Mouse (Mus musculus) limb, embryonic 10.5 days (tissue): ENCODE results near the gene Coro2a. TPM values are rescaled to one million over a fixed set of nuclear protein-coding genes. Genes with fewer than 3 reads are reported as not detected.
"Not testable (repeated sequence)": the region's sequence is repeated elsewhere in the genome, so short reads cannot be mapped to it uniquely, and the experiment has no call there.

Experiments
- DNase-seq: peaks from one replicate; pipeline ENCODE4 v3.0.0-alpha.2; 2017; ENCODE audit warnings: low spot score
- H3K27ac ChIP-seq: fragments of 300-500 bp; sonication (generic); 2 replicates; pipeline ENCODE4 v1.5.1; 2016; ENCODE audit warnings: mild to moderate bottlenecking
- H3K27me3 ChIP-seq: fragments of 300-500 bp; sonication (generic); 2 replicates; pipeline ENCODE4 v1.6.1; 2016; ENCODE audit warnings: low read depth, mild to moderate bottlenecking; ENCODE audit not compliant: poor library complexity, severe bottlenecking
- H3K36me3 ChIP-seq: fragments of 300-500 bp; sonication (generic); 2 replicates; pipeline ENCODE4 v1.6.1; 2016; ENCODE audit warnings: mild to moderate bottlenecking, moderate library complexity
- H3K4me1 ChIP-seq: fragments of 300-500 bp; sonication (generic); 2 replicates; pipeline ENCODE4 v1.6.1; 2016
- H3K4me3 ChIP-seq: fragments of 300-500 bp; sonication (generic); 2 replicates; pipeline ENCODE4 v1.5.1; 2016; ENCODE audit warnings: mild to moderate bottlenecking, moderate library complexity
- H3K9me3 ChIP-seq: fragments of 300-500 bp; sonication (generic); replicated peaks from 2 replicates; pipeline ENCODE4 v1.6.1; 2016; ENCODE audit warnings: mild to moderate bottlenecking
- WGBS: fragments of 180-500 bp; shearing (Covaris S2); methylation state at CpG from one replicate; pipeline ENCODE4 v1.1.7; 2016; 5-methylcytosine and 5-hydroxymethylcytosine counted together
- polyA plus RNA-seq: library from polyadenylated mRNA; unstranded; fragments of >200 nt; fragmentation: Nextera tagmentation; extraction: Ambion mirVana; gene quantifications from 2 replicates; pipeline ENCODE4 v1.2.1, GENCODE M21; 2016

Coro2a gene
- polyA plus RNA-seq, 1 experiment from 2014 or later = 2.2 TPM

- DNase-seq = no peak
- Histone ChIP-seq H3K36me3 (no peaks in the 10 kb centered on the region), H3K4me3 (no peak overlapping the region), H3K4me1 (peaks cover 28% of the 10 kb centered on the region), H3K27ac (no peak overlapping the region), H3K27me3 (peaks cover 81% of the 10 kb centered on the region), H3K9me3 (no peaks in the 10 kb centered on the region)
- 54% methylated on average over 11 of the region's 11 CpGs for WGBS
Measured at GRCm38 (mm10) chr4:46605451-46605850, 3.4 kb upstream of the Coro2a start.

- H3K9me3 ChIP-seq = no peaks in the 10 kb centered on the region
- H3K4me3 ChIP-seq = no peak overlapping the region
- peaks cover 91% of the 10 kb centered on the region for H3K27me3 ChIP-seq
- DNase-seq = no peak
- H3K36me3 ChIP-seq = no peaks in the 10 kb centered on the region
- WGBS = 58% methylated on average over 7 of the region's 7 CpGs
- no peak overlapping the region for H3K27ac ChIP-seq
- peaks cover 28% of the 10 kb centered on the region for H3K4me1 ChIP-seq
Measured at GRCm38 (mm10) chr4:46602704-46603103, 702 bp upstream of the Coro2a start.

- Histone ChIP-seq H3K9me3 (no peaks in the 10 kb centered on the region), H3K4me3 (peak overlapping the region; percentile 62), H3K36me3 (no peaks in the 10 kb centered on the region), H3K27ac (peak overlapping the region; percentile 64), H3K4me1 (peaks cover 28% of the 10 kb centered on the region), H3K27me3 (peaks cover 92% of the 10 kb centered on the region)
- WGBS = under 1% methylated on average over 44 of the region's 52 CpGs
- peak; percentile 62 for DNase-seq
Measured at GRCm38 (mm10) chr4:46601258-46601843, 651 bp downstream of the Coro2a start.

GRCm38 (mm10) chr4:46600473-46601257, 1.3 kb downstream of the Coro2a start:
- H3K4me1 ChIP-seq = peaks cover 25% of the 10 kb centered on the region
- no peaks in the 10 kb centered on the region for H3K36me3 ChIP-seq
- no peaks in the 10 kb centered on the region for H3K9me3 ChIP-seq
- peaks cover 92% of the 10 kb centered on the region for H3K27me3 ChIP-seq
- no peak for DNase-seq
- H3K27ac ChIP-seq = peak overlapping the region; percentile 64
- 38% methylated on average over 20 of the region's 20 CpGs for WGBS
- H3K4me3 ChIP-seq = peak overlapping the region; percentile 62

- not testable (repeated sequence) for H3K27ac ChIP-seq, H3K9me3 ChIP-seq, H3K4me3 ChIP-seq, H3K36me3 ChIP-seq, DNase-seq
- 84% methylated on average over 11 of the region's 12 CpGs for whole genome bisulfite sequencing
- H3K4me1 ChIP-seq = peaks cover 19% of the 10 kb centered on the region
- H3K27me3 ChIP-seq = peaks cover 86% of the 10 kb centered on the region
Measured at GRCm38 (mm10) chr4:46599609-46600008, 2.4 kb downstream of the Coro2a start.

- Histone ChIP-seq H3K9me3 (no peaks in the 10 kb centered on the region), H3K4me1 (peaks cover 13% of the 10 kb centered on the region), H3K27me3 (peaks cover 83% of the 10 kb centered on the region), H3K27ac (no peak overlapping the region), H3K36me3 (no peaks in the 10 kb centered on the region), H3K4me3 (no peak overlapping the region)
- WGBS = 77% methylated on average over 6 of the region's 6 CpGs
- no peak for DNase-seq
Measured at GRCm38 (mm10) chr4:46598981-46599380, 3.0 kb downstream of the Coro2a start.

- Histone ChIP-seq H3K9me3 (no peaks in the 10 kb centered on the region), H3K27me3 (peaks cover 74% of the 10 kb centered on the region), H3K4me3 (no peak overlapping the region), H3K36me3 (no peaks in the 10 kb centered on the region), H3K4me1 (peaks cover 17% of the 10 kb centered on the region), H3K27ac (no peak overlapping the region)
- WGBS = 71% methylated on average over 10 of the region's 10 CpGs
- DNase-seq = no peak
Measured at GRCm38 (mm10) chr4:46598111-46598510, 3.9 kb downstream of the Coro2a start.

GRCm38 (mm10) chr4:46597286-46597961, 4.6 kb downstream of the Coro2a start:
- 74% methylated on average over 11 of the region's 11 CpGs for WGBS
- H3K36me3 ChIP-seq = no peaks in the 10 kb centered on the region

GRCm38 (mm10) chr4:46596398-46596797, 5.6 kb downstream of the Coro2a start:
- H3K36me3 ChIP-seq = no peaks in the 10 kb centered on the region
- no peaks in the 10 kb centered on the region for H3K9me3 ChIP-seq
- no peak for DNase-seq
- 75% methylated on average over 6 of the region's 6 CpGs for WGBS
- H3K27ac ChIP-seq = no peak overlapping the region
- peaks cover 57% of the 10 kb centered on the region for H3K27me3 ChIP-seq
- no peak overlapping the region for H3K4me3 ChIP-seq
- H3K4me1 ChIP-seq = peaks cover 12% of the 10 kb centered on the region

More at GRCm38 (mm10) chr4:46597286-46597961, 4.6 kb downstream of the Coro2a start:
- Histone ChIP-seq H3K4me1 (peaks cover 14% of the 10 kb centered on the region), H3K4me3 (no peak overlapping the region), H3K9me3 (no peaks in the 10 kb centered on the region), H3K27me3 (peaks cover 68% of the 10 kb centered on the region), H3K27ac (no peak overlapping the region)
- no peak for DNase-seq

- peaks cover 35% of the 10 kb centered on the region for H3K27me3 ChIP-seq
- H3K36me3 ChIP-seq = no peaks in the 10 kb centered on the region
- no peaks in the 10 kb centered on the region for H3K9me3 ChIP-seq
- no peak for DNase-seq
- peaks cover 11% of the 10 kb centered on the region; the same call in 1 of the 2 replicates for H3K4me1 ChIP-seq
- WGBS = 78% methylated on average over 5 of the region's 5 CpGs
- H3K4me3 ChIP-seq = no peak overlapping the region
- H3K27ac ChIP-seq = no peak overlapping the region
Measured at GRCm38 (mm10) chr4:46594131-46594530, 7.9 kb downstream of the Coro2a start.

GRCm38 (mm10) chr4:46593472-46593871, 8.5 kb downstream of the Coro2a start:
- Histone ChIP-seq H3K27ac (no peak overlapping the region), H3K27me3 (peaks cover 28% of the 10 kb centered on the region), H3K9me3 (no peaks in the 10 kb centered on the region), H3K4me1 (peaks cover 11% of the 10 kb centered on the region; the same call in 1 of the 2 replicates), H3K36me3 (no peaks in the 10 kb centered on the region), H3K4me3 (no peak overlapping the region)
- 35% methylated on average over 6 of the region's 6 CpGs for WGBS
- no peak for DNase-seq

GRCm38 (mm10) chr4:46591833-46592520, 10.0 kb downstream of the Coro2a start:
- Histone ChIP-seq H3K4me3 (no peak overlapping the region), H3K36me3 (no peaks in the 10 kb centered on the region), H3K9me3 (no peaks in the 10 kb centered on the region), H3K27me3 (peaks cover 13% of the 10 kb centered on the region; the same call in 1 of the 2 replicates), H3K27ac (no peak overlapping the region), H3K4me1 (peaks cover 11% of the 10 kb centered on the region; the same call in 1 of the 2 replicates)
- 94% methylated on average over 9 of the region's 9 CpGs for WGBS
- no peak for DNase-seq
